Mouse (Mus musculus) brown adipose tissue, adult 24 weeks (tissue): Measurements from ENCODE around the gene Krtap4-13. TPM values are rescaled to one million over a fixed set of nuclear protein-coding genes. Genes with fewer than 3 reads are reported as not detected.
"Not testable (repeated sequence)": the region's sequence is repeated elsewhere in the genome, so short reads cannot be mapped to it uniquely, and the experiment has no call there.

Source experiments
- H3K27ac ChIP-seq: fragments of 200-500 bp; replicated peaks from 2 replicates; pipeline ENCODE4 v1.5.1; 2012; ENCODE audit warnings: low read depth, mild to moderate bottlenecking, low read length
- H3K4me1 ChIP-seq: fragments of 200-500 bp; 2 replicates; pipeline ENCODE4 v1.6.1; 2012; ENCODE audit warnings: low read length, mixed read lengths; ENCODE audit not compliant: control insufficient read depth, insufficient read depth, insufficient read length
- H3K4me3 ChIP-seq: fragments of 200-500 bp; 2 replicates; pipeline ENCODE4 v1.5.1; 2012; ENCODE audit warnings: low read depth, mild to moderate bottlenecking, low read length, moderate library complexity; ENCODE audit not compliant: insufficient read depth
- polyA plus RNA-seq: library from polyadenylated mRNA; stranded (reverse); fragments of >200 nt; gene quantifications from 2 replicates; pipeline ENCODE4 v1.2.4, GENCODE M21; 2012; ENCODE audit not compliant: missing spikeins, insufficient read depth, insufficient read length

Krtap4-13 gene
- not detected in 2 replicates for polyA plus RNA-seq

- not testable (repeated sequence) for H3K27ac ChIP-seq, H3K4me3 ChIP-seq, H3K4me1 ChIP-seq
Observed at GRCm38 (mm10) chr11:99809792-99810191, at the start of gene Krtap4-13. Gene Krtap4-13, minus strand, starts transcription at chr11:99809892.

- no peak overlapping the region for H3K27ac ChIP-seq
- H3K4me3 ChIP-seq: no peak overlapping the region
- no peaks in the 10 kb centered on the region for H3K4me1 ChIP-seq
Observed at GRCm38 (mm10) chr11:99858761-99859160, 49.1 kb upstream of the Krtap4-13 start.

GRCm38 (mm10) chr11:99857617-99858016 is 47.9 kb upstream of the Krtap4-13 start, which contains the start of gene Gm11568:
Gene Gm11568, plus strand, starts transcription at chr11:99857917.
- Histone ChIP-seq H3K4me1 (no peaks in the 10 kb centered on the region), H3K4me3 (no peak within 1 kb of the TSS), H3K27ac (no peak within 1 kb of the TSS)

GRCm38 (mm10) chr11:99854121-99854520 is 44.4 kb upstream of the Krtap4-13 start:
- Histone ChIP-seq H3K4me3 (no peak overlapping the region), H3K4me1 (no peaks in the 10 kb centered on the region)

GRCm38 (mm10) chr11:99851508-99851907 is 41.8 kb upstream of the Krtap4-13 start, which contains the start of gene Krtap4-16:
Gene Krtap4-16, minus strand, starts transcription at chr11:99851608.
- no peaks in the 10 kb centered on the region for H3K4me1 ChIP-seq
- no peak within 1 kb of the TSS for H3K27ac ChIP-seq
- H3K4me3 ChIP-seq: no peak within 1 kb of the TSS

More at GRCm38 (mm10) chr11:99854121-99854520, 44.4 kb upstream of the Krtap4-13 start:
- H3K27ac ChIP-seq: no peak overlapping the region

- Histone ChIP-seq H3K4me3 (no peak overlapping the region), H3K27ac (no peak overlapping the region), H3K4me1 (no peaks in the 10 kb centered on the region)
Observed at GRCm38 (mm10) chr11:99846746-99847145, 37.1 kb upstream of the Krtap4-13 start.

GRCm38 (mm10) chr11:99842185-99842584 is 32.5 kb upstream of the Krtap4-13 start:
- Histone ChIP-seq H3K4me1 (no peaks in the 10 kb centered on the region), H3K4me3 (no peak overlapping the region), H3K27ac (no peak overlapping the region)

GRCm38 (mm10) chr11:99837966-99838365 is 28.3 kb upstream of the Krtap4-13 start, which contains the start of gene 2300003K06Rik:
Gene 2300003K06Rik, minus strand, starts transcription at chr11:99838066.
- no peaks in the 10 kb centered on the region for H3K4me1 ChIP-seq
- H3K4me3 ChIP-seq: no peak within 1 kb of the TSS
- H3K27ac ChIP-seq: no peak within 1 kb of the TSS

GRCm38 (mm10) chr11:99815566-99815965 is 5.9 kb upstream of the Krtap4-13 start, which contains the start of gene Gm11564:
Gene Gm11564, minus strand, starts transcription at chr11:99815666.
- not testable (repeated sequence) for H3K27ac ChIP-seq, H3K4me1 ChIP-seq, H3K4me3 ChIP-seq

- not testable (repeated sequence) for H3K4me3 ChIP-seq, H3K4me1 ChIP-seq, H3K27ac ChIP-seq
Observed at GRCm38 (mm10) chr11:99804346-99804745, 5.3 kb downstream of the Krtap4-13 start, which contains the start of gene Gm11554. Gene Gm11554, minus strand, starts transcription at chr11:99804446.

- not testable (repeated sequence) for H3K4me1 ChIP-seq, H3K4me3 ChIP-seq, H3K27ac ChIP-seq
Observed at GRCm38 (mm10) chr11:99798832-99799231, 10.9 kb downstream of the Krtap4-13 start, which contains the start of gene Gm11569. Gene Gm11569, minus strand, starts transcription at chr11:99798932.

- Histone ChIP-seq H3K27ac (no peak within 1 kb of the TSS), H3K4me1 (no peaks in the 10 kb centered on the region), H3K4me3 (no peak within 1 kb of the TSS)
Observed at GRCm38 (mm10) chr11:99793367-99793766, 16.3 kb downstream of the Krtap4-13 start, which contains the start of gene Gm11596. Gene Gm11596, minus strand, starts transcription at chr11:99793467.

- not testable (repeated sequence) for H3K4me3 ChIP-seq, H3K4me1 ChIP-seq, H3K27ac ChIP-seq
Observed at GRCm38 (mm10) chr11:99784900-99785299, 24.8 kb downstream of the Krtap4-13 start, which contains the start of gene Krtap4-9. Gene Krtap4-9, plus strand, starts transcription at chr11:99785200.

GRCm38 (mm10) chr11:99780604-99781003 is 29.1 kb downstream of the Krtap4-13 start, which contains the start of gene Krtap4-8:
Gene Krtap4-8, minus strand, starts transcription at chr11:99780704.
- no peak within 1 kb of the TSS for H3K27ac ChIP-seq

GRCm38 (mm10) chr11:99778401-99778800 is 31.3 kb downstream of the Krtap4-13 start:
- H3K27ac ChIP-seq: no peak overlapping the region
- H3K4me3 ChIP-seq: no peak overlapping the region

More at GRCm38 (mm10) chr11:99780604-99781003, 29.1 kb downstream of the Krtap4-13 start, which contains the start of gene Krtap4-8:
- Histone ChIP-seq H3K4me1 (no peaks in the 10 kb centered on the region), H3K4me3 (no peak within 1 kb of the TSS)

GRCm38 (mm10) chr11:99772813-99773212 is 36.9 kb downstream of the Krtap4-13 start, which contains the start of gene Gm11595:
Gene Gm11595, minus strand, starts transcription at chr11:99772913.
- not testable (repeated sequence) for H3K4me3 ChIP-seq, H3K4me1 ChIP-seq, H3K27ac ChIP-seq

More at GRCm38 (mm10) chr11:99778401-99778800, 31.3 kb downstream of the Krtap4-13 start:
- H3K4me1 ChIP-seq: no peaks in the 10 kb centered on the region
